Mouse (Mus musculus): ENCODE data around the gene Rslcan18.
"Not testable (repeated sequence)": the region's sequence is repeated elsewhere in the genome, so short reads cannot be mapped to it uniquely, and the experiment has no call there.

Gene Rslcan18

GRCm38 (mm10) chr13:67116163-67116562, at the start of gene Rslcan18:
Gene Rslcan18 (minus strand): TSS chr13:67116263.
- peaks cover 25% of the 10 kb centered on the region for H3K9me3 ChIP-seq (ENCODE audit: low read length)
- H3K4me1 ChIP-seq (replicated peaks; ENCODE audit: low read depth, low read length); H3K4me3 ChIP-seq (replicated peaks; ENCODE audit: low read length): not testable (repeated sequence)

GRCm38 (mm10) chr13:67128038-67128721, 12.1 kb upstream of the Rslcan18 start:
- Histone ChIP-seq H3K9me3 (ENCODE audit: low read length) (no peaks in the 10 kb centered on the region), H3K27me3 (ENCODE audit: insufficient read depth, low read length) (no peaks in the 10 kb centered on the region), H3K36me3 (ENCODE audit: insufficient read depth, low read length) (no peaks in the 10 kb centered on the region), H3K4me1 (replicated peaks; ENCODE audit: low read depth, low read length) (no peaks in the 10 kb centered on the region), H3K4me3 (replicated peaks; ENCODE audit: low read length) (peak overlapping the region; percentile 83)
- TF ChIP-seq CTCF (conservative IDR thresholded peaks at IDR 0.05; ENCODE audit: low read length), result 0 out of 2 replicates have a peak, but pooled peaks have one; percentile 2
- no peak for TF ChIP-seq POU5F1 (IDR thresholded peaks at IDR 0.05; ENCODE audit: borderline replicate concordance, low read length)
- TF ChIP-seq NANOG (IDR thresholded peaks at IDR 0.05; ENCODE audit: borderline replicate concordance, low read length), result no peak

More at GRCm38 (mm10) chr13:67116163-67116562, at the start of gene Rslcan18:
- not testable (repeated sequence) for H3K27me3 ChIP-seq (ENCODE audit: insufficient read depth, low read length); H3K36me3 ChIP-seq (ENCODE audit: insufficient read depth, low read length)

DNA sequence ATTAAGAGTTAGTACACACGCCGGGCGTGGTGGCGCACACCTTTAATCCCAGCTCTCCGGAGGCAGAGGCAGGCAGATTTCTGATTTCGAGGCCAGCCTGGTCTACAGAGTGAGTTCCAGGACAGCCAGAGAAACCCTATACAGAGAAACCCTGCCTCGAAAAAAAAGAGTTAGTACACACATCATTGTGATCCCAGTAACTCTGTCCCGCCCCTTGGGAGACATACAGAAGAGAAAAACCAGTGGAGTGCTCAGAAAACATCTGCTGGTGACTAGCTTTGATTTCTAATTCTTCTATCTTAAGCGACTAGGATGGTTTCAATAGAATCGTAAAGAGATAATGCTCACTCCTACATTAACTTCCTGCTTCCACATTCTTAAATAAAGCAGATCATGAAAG, 11.4 kb upstream of the Rslcan18 start:
- not testable (repeated sequence) for H3K27me3 ChIP-seq (ENCODE audit: insufficient read depth, low read length); H3K9me3 ChIP-seq (ENCODE audit: low read length); H3K36me3 ChIP-seq (ENCODE audit: insufficient read depth, low read length); H3K4me1 ChIP-seq (replicated peaks; ENCODE audit: low read depth, low read length)
- peak overlapping the region; percentile 83 for H3K4me3 ChIP-seq (replicated peaks; ENCODE audit: low read length)

- peaks cover 6% of the 10 kb centered on the region; the same call in 1 of the 2 replicates for H3K27me3 ChIP-seq (ENCODE audit: insufficient read depth, low read length)
These were observed 8.4 kb upstream of the Rslcan18 start for GRCm38 (mm10) chr13:67124460-67124859.

DNA sequence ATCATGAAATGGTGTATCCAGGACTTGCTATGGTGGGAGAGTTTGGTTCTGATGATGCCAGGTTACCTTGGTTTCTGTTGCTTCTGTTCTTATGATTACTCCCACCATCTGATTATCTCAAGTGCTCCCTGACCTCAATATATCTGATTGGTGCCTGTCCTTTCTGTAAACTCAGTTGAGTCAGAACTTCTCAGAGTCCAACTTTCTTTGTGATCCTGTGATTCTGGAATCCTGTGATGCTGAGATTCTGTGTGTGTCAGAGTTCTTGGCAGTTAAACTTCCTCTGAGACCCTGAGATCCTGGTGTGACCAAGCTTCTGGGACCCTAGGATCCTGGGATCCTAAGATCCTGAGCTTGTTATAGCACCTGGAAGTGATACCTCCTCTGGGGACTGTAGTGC, 5.3 kb upstream of the Rslcan18 start, which contains the start of gene Zfp759:
TSS of gene Zfp759 (plus strand) at position 301 of the 400 bp plus-strand sequence.
- not testable (repeated sequence) for H3K4me3 ChIP-seq (replicated peaks; ENCODE audit: low read length); H3K36me3 ChIP-seq (ENCODE audit: insufficient read depth, low read length); H3K4me1 ChIP-seq (replicated peaks; ENCODE audit: low read depth, low read length); H3K27me3 ChIP-seq (ENCODE audit: insufficient read depth, low read length); H3K9me3 ChIP-seq (ENCODE audit: low read length)

More at GRCm38 (mm10) chr13:67124460-67124859, 8.4 kb upstream of the Rslcan18 start:
- no peak overlapping the region for H3K4me3 ChIP-seq (replicated peaks; ENCODE audit: low read length)
- TF ChIP-seq CTCF (conservative IDR thresholded peaks at IDR 0.05; ENCODE audit: low read length), result no peak
- no peak for TF ChIP-seq POU5F1 (IDR thresholded peaks at IDR 0.05; ENCODE audit: borderline replicate concordance, low read length)
- no peaks in the 10 kb centered on the region for H3K36me3 ChIP-seq (ENCODE audit: insufficient read depth, low read length)
- no peaks in the 10 kb centered on the region for H3K9me3 ChIP-seq (ENCODE audit: low read length)
- H3K4me1 ChIP-seq (replicated peaks; ENCODE audit: low read depth, low read length), result no peaks in the 10 kb centered on the region

DNA sequence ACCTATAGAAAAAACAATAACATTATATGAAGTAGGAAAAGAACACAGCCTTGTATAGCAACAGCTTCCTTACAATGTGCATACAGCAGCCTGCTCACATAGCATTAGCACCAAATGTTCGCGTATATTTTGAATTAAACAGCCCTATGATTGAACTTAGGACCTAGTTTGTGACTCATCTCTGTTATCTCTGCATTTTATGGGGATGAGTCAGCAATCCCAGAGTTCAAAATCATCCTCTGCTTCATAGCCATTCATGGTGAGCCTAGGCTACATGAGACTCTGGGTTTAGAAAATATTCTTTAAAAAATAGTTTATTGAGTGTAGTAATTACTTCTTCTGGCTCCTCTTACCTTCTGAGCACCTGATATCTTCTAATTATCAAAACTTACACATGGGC, 2.8 kb downstream of the Rslcan18 start:
- peaks cover 25% of the 10 kb centered on the region for H3K9me3 ChIP-seq (ENCODE audit: low read length)
- no peak overlapping the region for H3K4me3 ChIP-seq (replicated peaks; ENCODE audit: low read length)
- H3K36me3 ChIP-seq (ENCODE audit: insufficient read depth, low read length), result no peaks in the 10 kb centered on the region
- H3K4me1 ChIP-seq (replicated peaks; ENCODE audit: low read depth, low read length), result peaks cover 10% of the 10 kb centered on the region
- H3K27me3 ChIP-seq (ENCODE audit: insufficient read depth, low read length), result no peaks in the 10 kb centered on the region
- TF ChIP-seq NANOG (IDR thresholded peaks at IDR 0.05; ENCODE audit: borderline replicate concordance, low read length) (no peak), POU5F1 (IDR thresholded peaks at IDR 0.05; ENCODE audit: borderline replicate concordance, low read length) (no peak), CTCF (conservative IDR thresholded peaks at IDR 0.05; ENCODE audit: low read length) (no peak)

GRCm38 (mm10) chr13:67112096-67112495, 4.0 kb downstream of the Rslcan18 start:
- Histone ChIP-seq H3K9me3 (ENCODE audit: low read length) (peaks cover 25% of the 10 kb centered on the region), H3K4me3 (replicated peaks; ENCODE audit: low read length) (no peak overlapping the region), H3K27me3 (ENCODE audit: insufficient read depth, low read length) (no peaks in the 10 kb centered on the region), H3K36me3 (ENCODE audit: insufficient read depth, low read length) (no peaks in the 10 kb centered on the region), H3K4me1 (replicated peaks; ENCODE audit: low read depth, low read length) (peaks cover 17% of the 10 kb centered on the region)
- TF ChIP-seq CTCF (conservative IDR thresholded peaks at IDR 0.05; ENCODE audit: low read length) (no peak), NANOG (IDR thresholded peaks at IDR 0.05; ENCODE audit: borderline replicate concordance, low read length) (no peak), POU5F1 (IDR thresholded peaks at IDR 0.05; ENCODE audit: borderline replicate concordance, low read length) (no peak)

DNA sequence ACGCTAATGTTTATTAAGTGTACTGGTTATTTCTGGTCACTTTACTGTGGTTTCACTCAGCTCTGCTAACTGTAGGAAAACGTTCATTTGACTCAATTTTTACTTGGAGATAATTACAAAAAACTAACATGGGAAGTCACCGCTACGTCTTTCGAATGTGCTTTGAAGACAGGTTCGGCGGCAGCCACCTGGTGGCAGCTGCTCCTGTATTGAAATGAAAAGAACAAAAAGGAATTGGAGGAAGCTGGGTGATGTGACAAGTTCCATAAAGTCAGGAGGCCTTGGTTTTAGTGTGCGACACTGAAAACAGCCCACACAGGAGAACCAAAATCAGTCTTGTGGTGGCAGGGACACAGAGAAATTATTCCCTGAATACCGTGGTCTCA, 7.2 kb downstream of the Rslcan18 start:
- peaks cover 10% of the 10 kb centered on the region for H3K36me3 ChIP-seq (ENCODE audit: insufficient read depth, low read length)
- peaks cover 1% of the 10 kb centered on the region; the same call in 1 of the 2 replicates for H3K9me3 ChIP-seq (ENCODE audit: low read length)
- H3K27me3 ChIP-seq (ENCODE audit: insufficient read depth, low read length), result no peaks in the 10 kb centered on the region
- peaks cover 26% of the 10 kb centered on the region for H3K4me1 ChIP-seq (replicated peaks; ENCODE audit: low read depth, low read length)
- H3K4me3 ChIP-seq (replicated peaks; ENCODE audit: low read length), result peak overlapping the region; percentile 88
- no peak for TF ChIP-seq NANOG (IDR thresholded peaks at IDR 0.05; ENCODE audit: borderline replicate concordance, low read length)
- no peak for TF ChIP-seq CTCF (conservative IDR thresholded peaks at IDR 0.05; ENCODE audit: low read length)
- no peak for TF ChIP-seq POU5F1 (IDR thresholded peaks at IDR 0.05; ENCODE audit: borderline replicate concordance, low read length)

DNA sequence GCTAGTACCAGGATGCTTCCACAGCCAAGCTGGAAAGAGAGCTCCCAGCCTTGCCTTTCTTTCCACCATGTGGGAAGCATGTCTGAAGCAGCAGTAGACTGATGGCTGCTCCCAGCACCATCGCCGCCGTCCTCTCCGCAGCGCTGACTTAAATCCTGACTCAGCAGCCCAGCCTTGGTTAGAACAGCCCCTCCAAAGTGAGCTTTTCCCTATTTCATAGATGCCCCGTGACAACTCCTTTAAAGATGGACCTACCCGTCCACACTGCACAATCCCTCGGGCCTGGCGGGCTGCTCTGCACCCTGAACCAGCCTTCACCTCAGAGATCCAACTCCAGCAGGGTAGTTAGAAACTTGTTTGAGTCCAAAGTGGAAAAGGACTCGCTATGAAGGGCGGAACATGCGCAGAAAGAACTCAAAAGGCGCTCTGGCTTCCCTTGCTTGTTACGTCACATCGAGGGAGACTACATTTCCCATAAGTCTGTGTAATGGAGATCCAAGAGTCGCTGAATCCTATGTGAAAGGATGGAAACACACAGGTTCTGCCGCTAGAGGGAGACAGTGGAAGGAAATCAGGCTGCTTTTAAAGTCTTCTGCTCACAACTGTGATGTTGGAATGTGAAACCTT, 7.8 kb downstream of the Rslcan18 start, which contains the start of gene Gm28557:
TSS of gene Gm28557 (minus strand) at position 411 of the 627 bp plus-strand sequence.
- no peaks in the 10 kb centered on the region for H3K9me3 ChIP-seq (ENCODE audit: low read length)
- H3K4me3 ChIP-seq (replicated peaks; ENCODE audit: low read length), result peak within 1 kb of the TSS; percentile 88
- H3K4me1 ChIP-seq (replicated peaks; ENCODE audit: low read depth, low read length), result peaks cover 26% of the 10 kb centered on the region
- H3K27me3 ChIP-seq (ENCODE audit: insufficient read depth, low read length), result no peaks in the 10 kb centered on the region
- TF ChIP-seq CTCF (conservative IDR thresholded peaks at IDR 0.05; ENCODE audit: low read length) (peak; percentile 79), POU5F1 (IDR thresholded peaks at IDR 0.05; ENCODE audit: borderline replicate concordance, low read length) (no peak), NANOG (IDR thresholded peaks at IDR 0.05; ENCODE audit: borderline replicate concordance, low read length) (no peak)
- peaks cover 10% of the 10 kb centered on the region for H3K36me3 ChIP-seq (ENCODE audit: insufficient read depth, low read length)
